Mouse (Mus musculus) urinary bladder, postnatal 4 days (tissue): ENCODE measurements around the gene Ascc1.

Source experiments
- DNase-seq, 2 experiments: peaks; one replicate each; pipeline ENCODE4 v3.0.0; 2021 to 2022; ENCODE audit warnings: low spot score in 2 of 2

Gene Ascc1

GRCm38 (mm10) chr10:60019299-60019698 is 16.7 kb downstream of the Ascc1 start:
- DNase-seq = no peak

- DNase-seq = no peak
Measured at GRCm38 (mm10) chr10:60023751-60024150, 21.1 kb downstream of the Ascc1 start.

GRCm38 (mm10) chr10:60026759-60027395 is 24.3 kb downstream of the Ascc1 start:
- no peak for DNase-seq

- no peak for DNase-seq
Measured at GRCm38 (mm10) chr10:60027619-60028084, 25.0 kb downstream of the Ascc1 start.

- no peak for DNase-seq
Measured at GRCm38 (mm10) chr10:60028181-60028580, 25.6 kb downstream of the Ascc1 start.

GRCm38 (mm10) chr10:60028979-60029378 is 26.4 kb downstream of the Ascc1 start:
- DNase-seq = peak in 1 of 2 experiments; percentile 63

GRCm38 (mm10) chr10:60029387-60029786 is 26.8 kb downstream of the Ascc1 start:
- no peak for DNase-seq

- no peak for DNase-seq
Measured at GRCm38 (mm10) chr10:60031562-60031961, 29.0 kb downstream of the Ascc1 start.

- DNase-seq = no peak
Measured at GRCm38 (mm10) chr10:60031985-60032384, 29.4 kb downstream of the Ascc1 start.

- DNase-seq = no peak
Measured at GRCm38 (mm10) chr10:60032622-60033021, 30.0 kb downstream of the Ascc1 start.

- DNase-seq = no peak
Measured at GRCm38 (mm10) chr10:60033064-60033463, 30.5 kb downstream of the Ascc1 start.

GRCm38 (mm10) chr10:60034621-60035020 is 32.0 kb downstream of the Ascc1 start:
- DNase-seq = no peak

- no peak for DNase-seq
Measured at GRCm38 (mm10) chr10:60035744-60036143, 33.1 kb downstream of the Ascc1 start.

GRCm38 (mm10) chr10:60042350-60042922 is 39.8 kb downstream of the Ascc1 start:
- DNase-seq = no peak

GRCm38 (mm10) chr10:60046696-60047095 is 44.1 kb downstream of the Ascc1 start:
- no peak for DNase-seq

- DNase-seq = no peak
Measured at GRCm38 (mm10) chr10:60050581-60050980, 48.0 kb downstream of the Ascc1 start.

- DNase-seq = no peak
Measured at GRCm38 (mm10) chr10:60053073-60053472, 50.5 kb downstream of the Ascc1 start.

- DNase-seq = no peak
Measured at GRCm38 (mm10) chr10:60062173-60062572, 59.6 kb downstream of the Ascc1 start.

GRCm38 (mm10) chr10:60062931-60063330 is 60.3 kb downstream of the Ascc1 start:
- DNase-seq = no peak

- no peak for DNase-seq
Measured at GRCm38 (mm10) chr10:60066524-60066923, 63.9 kb downstream of the Ascc1 start.

GRCm38 (mm10) chr10:60075159-60075558 is 72.6 kb downstream of the Ascc1 start:
- no peak for DNase-seq

GRCm38 (mm10) chr10:60077226-60077625 is 74.6 kb downstream of the Ascc1 start:
- no peak for DNase-seq

- DNase-seq = no peak
Measured at GRCm38 (mm10) chr10:60077736-60078560, 75.3 kb downstream of the Ascc1 start.
